Mouse (Mus musculus): ENCODE data around the gene Nudt16l1.

DNA sequence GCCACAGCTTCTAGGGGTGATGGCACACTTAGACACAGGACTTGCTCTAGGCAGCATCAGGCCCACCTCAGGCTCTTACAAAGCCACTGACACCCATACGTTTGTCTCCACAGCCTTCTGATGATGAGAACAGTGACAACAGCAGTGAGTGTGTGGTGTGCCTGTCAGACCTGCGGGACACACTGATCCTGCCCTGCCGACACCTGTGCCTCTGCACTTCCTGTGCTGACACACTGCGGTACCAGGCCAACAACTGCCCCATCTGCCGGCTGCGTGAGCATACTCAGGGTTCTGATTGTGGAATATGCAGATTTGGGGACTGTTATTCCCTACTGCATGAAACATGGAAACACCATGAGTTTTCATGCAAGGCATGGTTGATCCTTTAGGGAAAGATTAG lies 16.1 kb upstream of the Nudt16l1 start:
- TF ChIP-seq CTCF (IDR thresholded peaks at IDR 0.05; ENCODE audit: borderline replicate concordance, control insufficient read depth, extremely low read depth, insufficient read depth, low read length, poor library complexity) (no peak), POLR2A (IDR thresholded peaks at IDR 0.05; ENCODE audit: control insufficient read depth, extremely low read depth, insufficient read depth, low read length, poor library complexity) (no peak)
